Mouse (Mus musculus) heart, embryonic 16.5 days (tissue): Measurements from ENCODE around the gene Parvb. TPM values are rescaled to one million over a fixed set of nuclear protein-coding genes. Genes with fewer than 3 reads are reported as not detected.

Source experiments
- ATAC-seq: fragments of 200-750 bp; cut with Nextera tagmentation; replicated peaks from 2 replicates; pipeline ENCODE4 v1.8.0; 2017; ENCODE audit warnings: moderate number of reproducible peaks; ENCODE audit not compliant: insufficient read depth, low FRiP score; ENCODE audit errors: extremely low read depth
- H3K27ac ChIP-seq: fragments of 300-500 bp; sonication (generic); 2 replicates; pipeline ENCODE4 v1.5.1; 2014; ENCODE audit warnings: mild to moderate bottlenecking, low read length, control low read depth, moderate library complexity
- H3K27me3 ChIP-seq: fragments of 300-500 bp; sonication (generic); 2 replicates; pipeline ENCODE4 v1.6.1; 2014; ENCODE audit warnings: low read length, mixed read lengths; ENCODE audit not compliant: control insufficient read depth, insufficient read depth
- H3K36me3 ChIP-seq: fragments of 300-500 bp; sonication (generic); 2 replicates; pipeline ENCODE4 v1.6.1; 2014; ENCODE audit not compliant: control insufficient read depth, insufficient read depth
- H3K4me1 ChIP-seq: fragments of 300-500 bp; sonication (generic); 2 replicates; pipeline ENCODE4 v1.6.1; 2014; ENCODE audit warnings: low read length, mixed read lengths; ENCODE audit not compliant: control insufficient read depth, insufficient read depth
- H3K4me2 ChIP-seq: fragments of 300-500 bp; sonication (generic); 2 replicates; pipeline ENCODE4 v1.6.1; 2014; ENCODE audit warnings: low read depth, mild to moderate bottlenecking, control low read depth, low read length
- H3K4me3 ChIP-seq: fragments of 300-500 bp; sonication (generic); 2 replicates; pipeline ENCODE4 v1.5.1; 2014; ENCODE audit warnings: mild to moderate bottlenecking, control low read depth, low read length
- H3K9ac ChIP-seq: fragments of 300-500 bp; sonication (generic); 2 replicates; pipeline ENCODE4 v1.6.1; 2014; ENCODE audit warnings: low read length, control low read depth
- H3K9me3 ChIP-seq: fragments of 300-500 bp; sonication (generic); replicated peaks from 2 replicates; pipeline ENCODE4 v1.6.1; 2016; ENCODE audit warnings: low read length; ENCODE audit not compliant: control insufficient read depth
- WGBS: fragments of 180-500 bp; shearing (Covaris S2); extraction: QIAGEN DNeasy Blood & Tissue Kit; methylation state at CpG from one replicate; pipeline ENCODE4 v1.1.7; 2014; 5-methylcytosine and 5-hydroxymethylcytosine counted together
- polyA plus RNA-seq: library from polyadenylated mRNA; unstranded; fragments of >200 nt; fragmentation: Nextera tagmentation; extraction: Ambion mirVana; gene quantifications from 2 replicates; pipeline ENCODE4 v1.2.1, GENCODE M21; 2015

Parvb gene
- polyA plus RNA-seq, 1 experiment from 2014 or later, result 15.5 TPM

GRCm38 (mm10) chr15:84351915-84352844 is 120.3 kb downstream of the Parvb start:
- no peak overlapping the region for H3K4me3 ChIP-seq
- no peaks in the 10 kb centered on the region for H3K36me3 ChIP-seq
- no peak overlapping the region for H3K27ac ChIP-seq
- H3K9me3 ChIP-seq, result peaks cover 15% of the 10 kb centered on the region
- WGBS, result 47% methylated on average over 21 of the region's 21 CpGs
- H3K27me3 ChIP-seq, result no peaks in the 10 kb centered on the region
- H3K4me2 ChIP-seq, result no peak overlapping the region
- no peaks in the 10 kb centered on the region for H3K4me1 ChIP-seq
- ATAC-seq, result no peak
- H3K9ac ChIP-seq, result no peak overlapping the region

GRCm38 (mm10) chr15:84355081-84355480 is 123.2 kb downstream of the Parvb start:
- H3K9me3 ChIP-seq, result peaks cover 8% of the 10 kb centered on the region; the same call in 1 of the 2 replicates
- H3K4me3 ChIP-seq, result no peak overlapping the region
- H3K9ac ChIP-seq, result no peak overlapping the region
- no peak for ATAC-seq
- H3K4me1 ChIP-seq, result peaks cover 3% of the 10 kb centered on the region
- H3K36me3 ChIP-seq, result no peaks in the 10 kb centered on the region
- no peaks in the 10 kb centered on the region for H3K27me3 ChIP-seq
- WGBS, result 63% methylated on average over 5 of the region's 5 CpGs
- H3K4me2 ChIP-seq, result no peak overlapping the region
- no peak overlapping the region for H3K27ac ChIP-seq

GRCm38 (mm10) chr15:84364746-84365145 is 132.9 kb downstream of the Parvb start:
- 78% methylated on average over 3 of the region's 3 CpGs for WGBS
- Histone ChIP-seq H3K36me3 (no peaks in the 10 kb centered on the region), H3K4me2 (no peak overlapping the region), H3K27ac (no peak overlapping the region), H3K4me3 (no peak overlapping the region), H3K9ac (no peak overlapping the region), H3K4me1 (peaks cover 11% of the 10 kb centered on the region), H3K9me3 (peaks cover 5% of the 10 kb centered on the region), H3K27me3 (no peaks in the 10 kb centered on the region)
- no peak for ATAC-seq

Other genes starting within 250 kb of the Parvb start
- 0.30 and 0.39 TPM in 2 replicates for gene Efcab6, start 166.7 kb upstream of the Parvb start, polyA plus RNA-seq
- gene Sult4a1, start 126.3 kb upstream of the Parvb start, polyA plus RNA-seq, result 0.42 and 0.72 TPM in 2 replicates
- not detected in 2 replicates for gene Pnpla5, start 108.9 kb upstream of the Parvb start, polyA plus RNA-seq
- gene Pnpla3, start 64.2 kb upstream of the Parvb start, polyA plus RNA-seq, result 0.51 and 0.71 TPM in 2 replicates
- gene Samm50, start 39.8 kb upstream of the Parvb start, polyA plus RNA-seq, result 139 and 159 TPM in 2 replicates
- 8.3 and 21.6 TPM in 2 replicates for gene Parvg, start 92.0 kb downstream of the Parvb start, polyA plus RNA-seq
- gene Shisal1, start 215.1 kb downstream of the Parvb start, polyA plus RNA-seq, result 0.64 and 1.1 TPM in 2 replicates